Mouse (Mus musculus): ENCODE measurements at regions not wholly inside any gene's neighbourhood (a gene's known extent, or its start where the extent isn't known, plus 50 kb on each side); places are given as distances from the start of the nearest gene placed in this dataset.

DNA sequence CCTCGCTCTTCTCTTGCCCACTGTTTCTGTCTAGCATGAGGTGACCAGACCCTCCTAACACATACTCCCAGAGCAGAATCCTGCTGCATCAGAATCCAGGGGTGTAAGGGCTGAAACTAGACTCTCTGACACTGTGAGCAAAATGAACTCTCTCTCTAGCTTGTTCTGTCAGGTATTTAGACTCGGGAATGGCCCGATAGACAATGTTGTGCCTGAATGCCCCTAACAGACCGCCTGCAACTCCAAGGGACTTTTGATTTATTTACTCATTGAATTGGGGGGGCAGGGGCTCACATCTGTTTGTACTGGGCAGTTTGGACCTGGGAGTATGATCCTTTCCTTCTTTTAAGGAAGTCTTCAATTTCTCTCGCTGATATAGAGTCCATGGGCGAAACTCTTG, 469.3 kb upstream of the Trpc7 start:
- TF ChIP-seq CTCF (IDR thresholded peaks at IDR 0.05; ENCODE audit: extremely low read depth, insufficient read length, insufficient replicate concordance, low read depth, low read length) (no peak), POLR2A (IDR thresholded peaks at IDR 0.05; ENCODE audit: low read depth, low read length) (no peak)
- H3K4me1 ChIP-seq (ENCODE audit: control insufficient read depth, insufficient read depth, insufficient read length, low read length): no peaks in the 10 kb centered on the region
- H3K27ac ChIP-seq (ENCODE audit: insufficient read depth, low read depth, low read length): no peak overlapping the region
- WGBS: 80% methylated on average over 6 of the region's 6 CpGs
- H3K4me3 ChIP-seq (ENCODE audit: low read depth, low read length): no peak overlapping the region
- no peaks in the 10 kb centered on the region for H3K27me3 ChIP-seq (ENCODE audit: control insufficient read depth, insufficient read depth, low read length)
- H3K36me3 ChIP-seq (ENCODE audit: control insufficient read depth, insufficient read depth, low read length): no peaks in the 10 kb centered on the region

DNA sequence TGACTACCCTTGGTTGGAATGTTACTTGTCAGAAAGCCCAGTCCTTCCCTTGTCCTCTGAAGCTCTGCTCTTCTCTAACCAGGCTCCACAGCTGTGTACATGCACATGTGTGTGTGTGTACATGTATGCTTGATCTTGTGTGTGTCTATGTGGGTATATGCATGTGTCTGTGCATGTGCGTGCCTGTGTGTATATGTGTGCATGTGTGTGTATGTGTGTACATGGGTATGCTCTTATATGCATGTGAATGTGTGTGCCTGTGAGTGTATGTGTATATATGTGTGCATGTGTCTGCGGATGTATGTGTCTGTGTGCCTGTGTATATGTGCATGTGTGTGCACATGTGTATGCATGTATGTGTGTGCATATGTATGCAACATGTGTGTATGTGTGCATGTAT, 468.6 kb upstream of the Trpc7 start:
- Histone ChIP-seq H3K4me1 (ENCODE audit: control insufficient read depth, insufficient read depth, insufficient read length, low read length) (no peaks in the 10 kb centered on the region), H3K27me3 (ENCODE audit: control insufficient read depth, insufficient read depth, low read length) (no peaks in the 10 kb centered on the region), H3K36me3 (ENCODE audit: control insufficient read depth, insufficient read depth, low read length) (no peaks in the 10 kb centered on the region), H3K4me3 (ENCODE audit: low read depth, low read length) (no peak overlapping the region), H3K27ac (ENCODE audit: insufficient read depth, low read depth, low read length) (no peak overlapping the region)
- no peak for TF ChIP-seq CTCF (IDR thresholded peaks at IDR 0.05; ENCODE audit: extremely low read depth, insufficient read length, insufficient replicate concordance, low read depth, low read length)
- TF ChIP-seq POLR2A (IDR thresholded peaks at IDR 0.05; ENCODE audit: low read depth, low read length): no peak
- 97% methylated on average over 2 of the region's 2 CpGs for WGBS

DNA sequence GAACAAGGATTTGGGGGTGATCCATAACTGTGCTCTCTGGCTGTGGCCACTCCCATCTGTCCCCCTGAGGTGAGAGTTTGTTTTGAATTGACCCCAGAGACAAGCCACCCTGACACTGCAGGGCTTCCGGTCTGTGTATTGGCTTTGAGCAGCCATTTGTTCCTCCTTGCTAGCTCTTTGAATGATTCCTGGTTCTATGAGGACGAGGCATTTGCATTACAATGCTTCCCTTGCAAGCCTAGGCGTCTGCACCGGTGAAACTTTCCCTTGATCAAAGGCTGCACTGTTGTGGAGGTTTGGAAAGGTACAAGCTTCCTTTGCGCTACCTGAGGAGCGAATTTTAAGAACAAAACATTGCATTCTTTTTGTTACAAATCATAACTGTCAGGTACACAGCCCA, 466.8 kb upstream of the Trpc7 start:
- Histone ChIP-seq H3K36me3 (ENCODE audit: control insufficient read depth, insufficient read depth, low read length) (no peaks in the 10 kb centered on the region), H3K27me3 (ENCODE audit: control insufficient read depth, insufficient read depth, low read length) (no peaks in the 10 kb centered on the region), H3K4me1 (ENCODE audit: control insufficient read depth, insufficient read depth, insufficient read length, low read length) (no peaks in the 10 kb centered on the region), H3K27ac (ENCODE audit: insufficient read depth, low read depth, low read length) (no peak overlapping the region), H3K4me3 (ENCODE audit: low read depth, low read length) (no peak overlapping the region)
- TF ChIP-seq CTCF (IDR thresholded peaks at IDR 0.05; ENCODE audit: extremely low read depth, insufficient read length, insufficient replicate concordance, low read depth, low read length): no peak
- no peak for TF ChIP-seq POLR2A (IDR thresholded peaks at IDR 0.05; ENCODE audit: low read depth, low read length)
- 35% methylated on average over 6 of the region's 6 CpGs for WGBS

DNA sequence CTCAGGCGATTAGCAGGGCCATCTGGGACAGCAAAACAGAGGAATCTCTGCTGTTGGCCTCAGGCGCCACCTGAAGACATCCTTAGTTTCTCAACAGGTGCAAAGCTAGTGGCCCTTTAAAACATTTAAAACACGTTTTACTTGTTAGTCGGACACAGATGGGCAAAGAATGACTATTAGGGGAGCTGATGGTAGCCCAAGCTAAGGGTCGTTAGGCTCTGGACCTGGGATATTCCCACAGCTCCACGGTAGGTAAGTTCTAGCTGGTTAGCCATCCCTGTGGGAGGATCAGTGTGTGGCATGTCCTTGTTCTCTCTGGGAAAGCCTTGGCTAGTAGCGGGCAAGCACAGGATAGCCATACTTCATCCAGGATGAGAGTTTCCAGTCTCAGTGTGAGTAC, 465.5 kb upstream of the Trpc7 start:
- Histone ChIP-seq H3K27me3 (ENCODE audit: control insufficient read depth, insufficient read depth, low read length) (no peaks in the 10 kb centered on the region), H3K36me3 (ENCODE audit: control insufficient read depth, insufficient read depth, low read length) (no peaks in the 10 kb centered on the region), H3K27ac (ENCODE audit: insufficient read depth, low read depth, low read length) (no peak overlapping the region), H3K4me1 (ENCODE audit: control insufficient read depth, insufficient read depth, insufficient read length, low read length) (no peaks in the 10 kb centered on the region), H3K4me3 (ENCODE audit: low read depth, low read length) (no peak overlapping the region)
- 76% methylated on average over 7 of the region's 7 CpGs for WGBS
- TF ChIP-seq POLR2A (IDR thresholded peaks at IDR 0.05; ENCODE audit: low read depth, low read length) (no peak), CTCF (IDR thresholded peaks at IDR 0.05; ENCODE audit: extremely low read depth, insufficient read length, insufficient replicate concordance, low read depth, low read length) (no peak)

DNA sequence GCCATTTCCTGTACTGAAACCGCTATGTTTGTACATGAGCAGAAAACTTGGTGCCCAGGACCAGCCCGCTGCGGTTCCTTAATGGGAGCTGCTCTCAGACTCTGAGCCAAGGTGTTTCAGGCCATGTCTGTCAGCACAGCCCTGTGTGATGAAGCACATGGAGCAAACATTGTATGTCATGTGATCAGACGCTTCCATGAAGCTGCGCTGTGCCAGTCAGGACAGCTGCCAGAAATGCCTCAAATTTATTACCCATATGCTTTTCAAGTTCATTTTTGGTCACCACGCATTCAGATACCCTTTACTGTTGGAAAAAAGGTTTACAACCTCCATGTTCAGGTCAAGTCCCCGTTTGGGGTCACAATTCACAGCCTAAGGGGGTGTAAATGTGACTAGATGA, 458.8 kb upstream of the Trpc7 start:
- no peaks in the 10 kb centered on the region for H3K4me1 ChIP-seq (ENCODE audit: control insufficient read depth, insufficient read depth, insufficient read length, low read length)
- TF ChIP-seq POLR2A (IDR thresholded peaks at IDR 0.05; ENCODE audit: low read depth, low read length) (no peak), CTCF (IDR thresholded peaks at IDR 0.05; ENCODE audit: extremely low read depth, insufficient read length, insufficient replicate concordance, low read depth, low read length) (no peak)
- no peak overlapping the region for H3K27ac ChIP-seq (ENCODE audit: insufficient read depth, low read depth, low read length)
- 75% methylated on average over 7 of the region's 7 CpGs for WGBS
- no peaks in the 10 kb centered on the region for H3K36me3 ChIP-seq (ENCODE audit: control insufficient read depth, insufficient read depth, low read length)
- no peak overlapping the region for H3K4me3 ChIP-seq (ENCODE audit: low read depth, low read length)
- H3K27me3 ChIP-seq (ENCODE audit: control insufficient read depth, insufficient read depth, low read length): no peaks in the 10 kb centered on the region

DNA sequence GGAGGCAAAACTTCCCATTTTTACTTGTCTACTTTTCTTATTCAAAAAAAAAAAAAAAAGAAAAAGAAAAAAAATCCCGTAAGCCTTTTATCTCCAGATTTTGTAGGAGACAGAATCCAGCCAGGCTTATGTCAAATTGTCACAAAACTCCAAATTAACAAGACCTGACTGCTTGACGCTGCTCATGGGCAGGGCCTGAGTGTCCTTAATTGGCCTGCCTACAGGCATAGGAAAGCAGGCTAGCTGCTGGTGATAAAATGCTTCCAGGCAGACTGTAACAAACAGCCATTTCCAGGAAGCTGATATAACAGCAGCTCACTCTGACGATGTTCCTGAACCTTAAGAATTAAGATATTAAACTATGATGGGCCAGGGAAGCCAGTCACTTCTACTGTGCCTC, 458.2 kb upstream of the Trpc7 start:
- 61% methylated on average over 3 of the region's 3 CpGs for WGBS

DNA sequence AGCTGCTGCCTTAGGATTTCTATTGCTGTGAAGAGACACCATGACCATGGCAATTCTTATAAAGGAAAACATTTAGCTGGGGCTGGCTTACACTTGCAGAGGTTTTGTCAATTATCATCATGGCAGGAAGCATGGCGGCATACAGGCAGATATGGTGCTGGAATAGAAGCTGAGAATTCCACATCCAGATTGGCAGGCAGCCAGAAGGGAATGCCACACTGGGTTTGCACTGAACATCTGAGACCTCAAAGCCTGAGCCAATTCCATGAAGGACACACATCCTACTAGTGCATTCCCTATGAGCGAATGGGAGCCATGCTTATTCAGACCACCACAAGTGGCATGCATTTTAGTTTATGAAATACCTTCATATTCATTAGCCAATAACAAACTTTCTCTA, 455.0 kb upstream of the Trpc7 start:
- TF ChIP-seq POLR2A (IDR thresholded peaks at IDR 0.05; ENCODE audit: low read depth, low read length) (no peak), CTCF (IDR thresholded peaks at IDR 0.05; ENCODE audit: extremely low read depth, insufficient read length, insufficient replicate concordance, low read depth, low read length) (no peak)
- H3K27ac ChIP-seq (ENCODE audit: insufficient read depth, low read depth, low read length): no peak overlapping the region
- H3K4me3 ChIP-seq (ENCODE audit: low read depth, low read length): no peak overlapping the region
- no peaks in the 10 kb centered on the region for H3K36me3 ChIP-seq (ENCODE audit: control insufficient read depth, insufficient read depth, low read length)
- H3K4me1 ChIP-seq (ENCODE audit: control insufficient read depth, insufficient read depth, insufficient read length, low read length): no peaks in the 10 kb centered on the region
- H3K27me3 ChIP-seq (ENCODE audit: control insufficient read depth, insufficient read depth, low read length): no peaks in the 10 kb centered on the region
- WGBS: 89% methylated on average over 2 of the region's 2 CpGs

More for the DNA sequence above, 458.2 kb upstream of the Trpc7 start:
- H3K27ac ChIP-seq (ENCODE audit: insufficient read depth, low read depth, low read length): no peak overlapping the region
- H3K4me1 ChIP-seq (ENCODE audit: control insufficient read depth, insufficient read depth, insufficient read length, low read length): no peaks in the 10 kb centered on the region
- H3K27me3 ChIP-seq (ENCODE audit: control insufficient read depth, insufficient read depth, low read length): no peaks in the 10 kb centered on the region
- no peak for TF ChIP-seq CTCF (IDR thresholded peaks at IDR 0.05; ENCODE audit: extremely low read depth, insufficient read length, insufficient replicate concordance, low read depth, low read length)
- no peak for TF ChIP-seq POLR2A (IDR thresholded peaks at IDR 0.05; ENCODE audit: low read depth, low read length)
- no peak overlapping the region for H3K4me3 ChIP-seq (ENCODE audit: low read depth, low read length)
- H3K36me3 ChIP-seq (ENCODE audit: control insufficient read depth, insufficient read depth, low read length): no peaks in the 10 kb centered on the region

DNA sequence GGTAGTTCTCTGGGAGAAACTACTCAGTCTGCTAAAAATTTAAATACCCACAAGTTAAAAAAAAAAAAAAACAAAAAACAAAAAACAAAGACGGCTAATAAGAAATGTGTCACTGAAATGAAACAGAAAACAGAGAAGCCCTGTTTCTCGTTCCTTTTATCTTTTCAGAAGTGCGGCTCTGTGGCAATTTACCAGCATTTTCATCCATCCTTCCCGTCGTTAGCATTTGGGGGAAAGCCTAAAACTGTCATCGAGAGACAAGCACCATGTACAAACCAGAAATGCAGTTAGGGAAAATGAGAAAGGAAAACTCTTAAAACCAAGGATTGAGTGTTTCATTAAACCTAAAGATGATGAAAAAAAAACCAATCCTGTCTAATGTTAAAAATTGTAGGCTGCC, 442.9 kb upstream of the Trpc7 start:
- no peak overlapping the region for H3K4me3 ChIP-seq (ENCODE audit: low read depth, low read length)
- no peaks in the 10 kb centered on the region for H3K27me3 ChIP-seq (ENCODE audit: control insufficient read depth, insufficient read depth, low read length)
- WGBS: 78% methylated on average over 6 of the region's 6 CpGs
- H3K27ac ChIP-seq (ENCODE audit: insufficient read depth, low read depth, low read length): no peak overlapping the region
- TF ChIP-seq POLR2A (IDR thresholded peaks at IDR 0.05; ENCODE audit: low read depth, low read length): no peak
- no peak for TF ChIP-seq CTCF (IDR thresholded peaks at IDR 0.05; ENCODE audit: extremely low read depth, insufficient read length, insufficient replicate concordance, low read depth, low read length)
- H3K36me3 ChIP-seq (ENCODE audit: control insufficient read depth, insufficient read depth, low read length): no peaks in the 10 kb centered on the region
- no peaks in the 10 kb centered on the region for H3K4me1 ChIP-seq (ENCODE audit: control insufficient read depth, insufficient read depth, insufficient read length, low read length)

All from small intestine, adult 2 months (tissue).